Mouse (Mus musculus) heart, embryonic 14.5 days (tissue): ENCODE results near the gene Uts2r. TPM values are rescaled to one million over a fixed set of nuclear protein-coding genes. Genes with fewer than 3 reads are reported as not detected.
A peak's percentile ranks its signal among the peaks of the same experiment; 100 is the strongest.

Source experiments
- ATAC-seq: fragments of 200-750 bp; cut with Nextera tagmentation; 2 replicates; pipeline ENCODE4 v1.8.0; 2017; ENCODE audit warnings: low read depth, moderate TSS enrichment; ENCODE audit not compliant: insufficient number of reproducible peaks, insufficient read depth, low FRiP score
- H3K27ac ChIP-seq, 2 experiments: fragments of 200-500 bp in 1 of 2; fragments of 300-500 bp in 1 of 2; sonication (generic) in 1 of 2; replicated peaks in 1 of 2; 2 replicates each; pipeline ENCODE4 v1.5.1; 2012 to 2014; ENCODE audit warnings: low read depth in 2 of 2, low read length in 2 of 2, control low read depth in 1 of 2, mild to moderate bottlenecking in 1 of 2, mixed read lengths in 1 of 2; ENCODE audit not compliant: control insufficient read depth in 1 of 2, insufficient read depth in 1 of 2
- H3K27me3 ChIP-seq: fragments of 300-500 bp; sonication (generic); 2 replicates; pipeline ENCODE4 v1.6.1; 2014; ENCODE audit warnings: mild to moderate bottlenecking, low read length, control low read depth; ENCODE audit not compliant: control insufficient read depth, insufficient read depth
- H3K36me3 ChIP-seq: fragments of 300-500 bp; sonication (generic); 2 replicates; pipeline ENCODE4 v1.6.1; 2014; ENCODE audit warnings: mild to moderate bottlenecking, control low read depth, low read length, mixed read lengths; ENCODE audit not compliant: control insufficient read depth, insufficient read depth
- H3K4me1 ChIP-seq, 2 experiments: fragments of 200-500 bp in 1 of 2; fragments of 300-500 bp in 1 of 2; sonication (generic) in 1 of 2; 2 replicates each; pipeline ENCODE4 v1.6.1; 2012 to 2014; ENCODE audit warnings: low read length in 2 of 2, control low read depth in 1 of 2, mixed read lengths in 1 of 2; ENCODE audit not compliant: control insufficient read depth in 2 of 2, insufficient read depth in 2 of 2
- H3K4me2 ChIP-seq: fragments of 300-500 bp; sonication (generic); 2 replicates; pipeline ENCODE4 v1.6.1; 2014; ENCODE audit warnings: mild to moderate bottlenecking, low read length
- H3K4me3 ChIP-seq, 2 experiments: fragments of 200-500 bp in 1 of 2; fragments of 300-500 bp in 1 of 2; sonication (generic) in 1 of 2; 2 replicates each; pipeline ENCODE4 v1.5.1; 2012 to 2014; ENCODE audit warnings: low read length in 2 of 2, mild to moderate bottlenecking in 2 of 2, control low read depth in 1 of 2, low read depth in 1 of 2, moderate library complexity in 1 of 2; ENCODE audit not compliant: control insufficient read depth in 1 of 2, insufficient read depth in 1 of 2
- H3K9ac ChIP-seq: fragments of 300-500 bp; sonication (generic); 2 replicates; pipeline ENCODE4 v1.6.1; 2014; ENCODE audit warnings: mild to moderate bottlenecking, low read length
- H3K9me3 ChIP-seq: fragments of 300-500 bp; sonication (generic); 2 replicates; pipeline ENCODE4 v1.6.1; 2016; ENCODE audit warnings: low read length, control low read depth; ENCODE audit not compliant: control insufficient read depth
- WGBS: fragments of 180-500 bp; shearing (Covaris S2); extraction: QIAGEN DNeasy Blood & Tissue Kit; methylation state at CpG from one replicate; pipeline ENCODE4 v1.1.7; 2014; 5-methylcytosine and 5-hydroxymethylcytosine counted together
- polyA plus RNA-seq: library from polyadenylated mRNA; unstranded; fragments of >200 nt; fragmentation: Nextera tagmentation; extraction: Ambion mirVana; gene quantifications from 2 replicates; pipeline ENCODE4 v1.2.1, GENCODE M21; 2014

The Uts2r gene
- polyA plus RNA-seq: 0.15 TPM in 1 of 2 replicates, not detected in the other

DNA sequence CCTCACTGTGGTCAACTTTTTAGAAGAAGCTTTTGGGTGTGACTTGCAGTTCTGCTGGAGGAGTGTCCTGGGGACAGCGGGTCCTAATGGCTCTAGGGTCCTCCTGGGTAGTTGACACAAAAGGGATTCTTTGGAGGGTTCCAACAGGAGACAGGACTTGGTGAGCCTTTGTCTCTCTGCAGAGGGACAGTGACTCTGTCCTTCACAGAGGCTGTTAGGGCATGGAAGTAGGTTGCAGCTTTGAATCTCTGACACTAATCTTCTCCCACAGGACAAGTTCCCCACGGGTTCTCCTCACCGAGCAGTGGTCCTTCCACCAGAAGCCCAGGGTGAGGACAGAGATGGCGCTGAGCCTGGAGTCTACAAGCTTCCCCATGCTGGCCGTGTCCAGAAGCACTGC lies at the start of gene Uts2r:
Uts2r (plus strand) TSS at position 301 of the 400 bp plus-strand sequence.
- no peaks in the 10 kb centered on the region for H3K36me3 ChIP-seq
- no peak within 1 kb of the TSS for H3K9ac ChIP-seq
- no peak within 1 kb of the TSS for H3K4me2 ChIP-seq
- peaks cover 33% of the 10 kb centered on the region for H3K27me3 ChIP-seq
- no peak within 1 kb of the TSS for H3K27ac ChIP-seq
- ATAC-seq: no peak
- no peaks in the 10 kb centered on the region for H3K9me3 ChIP-seq
- H3K4me3 ChIP-seq: no peak within 1 kb of the TSS
- 83% methylated on average over 5 of the region's 5 CpGs for WGBS
- H3K4me1 ChIP-seq: peaks cover 0 to 10% of the 10 kb centered on the region in 2 experiments; a peak in 3 of 4 replicates

DNA sequence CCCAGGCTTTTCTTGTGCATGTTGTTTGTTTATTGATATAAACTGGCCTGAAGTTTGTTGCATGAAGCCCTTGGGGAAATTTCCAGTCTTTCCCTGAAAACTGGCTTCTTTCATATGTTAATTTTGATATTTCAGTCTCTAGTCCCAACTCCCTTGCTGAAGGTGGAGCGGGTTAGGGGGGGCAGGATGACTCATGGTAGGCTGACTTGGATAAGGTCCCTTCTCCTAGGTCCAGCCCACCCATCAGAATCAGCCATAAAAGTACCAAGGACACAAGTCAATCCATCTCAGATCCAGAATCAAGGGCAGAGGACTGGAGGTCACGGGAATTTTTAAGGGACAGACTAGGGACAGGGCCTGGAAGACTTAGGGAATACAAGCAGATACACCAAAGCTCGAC lies 49.0 kb upstream of the Uts2r start:
- Histone ChIP-seq H3K27ac (no peak overlapping the region), H3K4me1 (peaks cover 23 to 31% of the 10 kb centered on the region in 2 experiments), H3K9me3 (no peaks in the 10 kb centered on the region), H3K27me3 (no peaks in the 10 kb centered on the region), H3K9ac (no peak overlapping the region), H3K36me3 (no peaks in the 10 kb centered on the region), H3K4me3 (no peak overlapping the region), H3K4me2 (no peak overlapping the region)
- 88% methylated on average over 3 of the region's 3 CpGs for WGBS
- no peak for ATAC-seq

- H3K27ac ChIP-seq: no peak overlapping the region
- no peaks in the 10 kb centered on the region for H3K36me3 ChIP-seq
- H3K4me1 ChIP-seq: peaks cover 23 to 31% of the 10 kb centered on the region in 2 experiments
- H3K9me3 ChIP-seq: no peaks in the 10 kb centered on the region
- no peaks in the 10 kb centered on the region for H3K27me3 ChIP-seq
- WGBS: 60% methylated on average over 1 of the region's 1 CpGs
- H3K4me2 ChIP-seq: no peak overlapping the region
- no peak overlapping the region for H3K9ac ChIP-seq
- H3K4me3 ChIP-seq: no peak overlapping the region
- no peak for ATAC-seq
Measured at GRCm38 (mm10) chr11:121111601-121112000, 48.5 kb upstream of the Uts2r start.

- H3K27me3 ChIP-seq: no peaks in the 10 kb centered on the region
- peaks cover 23 to 31% of the 10 kb centered on the region in 2 experiments for H3K4me1 ChIP-seq
- no peak for ATAC-seq
- H3K4me2 ChIP-seq: no peak overlapping the region
- H3K4me3 ChIP-seq: no peak overlapping the region
- H3K36me3 ChIP-seq: no peaks in the 10 kb centered on the region
- no peak overlapping the region for H3K27ac ChIP-seq
- no peaks in the 10 kb centered on the region for H3K9me3 ChIP-seq
- 77% methylated on average over 5 of the region's 5 CpGs for WGBS
- no peak overlapping the region for H3K9ac ChIP-seq
Measured at GRCm38 (mm10) chr11:121112091-121112775, 47.8 kb upstream of the Uts2r start.

- no peak overlapping the region for H3K9ac ChIP-seq
- no peak for ATAC-seq
- no peaks in the 10 kb centered on the region for H3K27me3 ChIP-seq
- no peak overlapping the region for H3K4me2 ChIP-seq
- H3K4me1 ChIP-seq: peaks cover 4 to 17% of the 10 kb centered on the region in 2 experiments; a peak in 3 of 4 replicates
- no peaks in the 10 kb centered on the region for H3K36me3 ChIP-seq
- no peaks in the 10 kb centered on the region for H3K9me3 ChIP-seq
- WGBS: 90% methylated on average over 18 of the region's 18 CpGs
- H3K4me3 ChIP-seq: no peak overlapping the region
- H3K27ac ChIP-seq: no peak overlapping the region
Measured at GRCm38 (mm10) chr11:121118106-121118505, 42.0 kb upstream of the Uts2r start.

GRCm38 (mm10) chr11:121118577-121118976 lies 41.5 kb upstream of the Uts2r start, which contains the start of gene Tex19.2:
Gene Tex19.2 (minus strand): TSS chr11:121118677.
- Histone ChIP-seq H3K9me3 (no peaks in the 10 kb centered on the region), H3K4me1 (peaks cover 4 to 17% of the 10 kb centered on the region in 2 experiments; a peak in 3 of 4 replicates), H3K27me3 (no peaks in the 10 kb centered on the region), H3K4me2 (no peak within 1 kb of the TSS), H3K9ac (no peak within 1 kb of the TSS), H3K27ac (no peak within 1 kb of the TSS), H3K36me3 (no peaks in the 10 kb centered on the region), H3K4me3 (no peak within 1 kb of the TSS)
- 78% methylated on average over 3 of the region's 3 CpGs for WGBS
- no peak for ATAC-seq

- no peaks in the 10 kb centered on the region for H3K36me3 ChIP-seq
- WGBS: 45% methylated on average over 3 of the region's 3 CpGs
- H3K27me3 ChIP-seq: no peaks in the 10 kb centered on the region
- peaks cover 7 to 21% of the 10 kb centered on the region in 2 experiments for H3K4me1 ChIP-seq
- H3K4me3 ChIP-seq: no peak overlapping the region
- H3K27ac ChIP-seq: peak overlapping the region in 1 of 2 experiments; percentile 80; a peak in 2 of 4 replicates
- H3K9me3 ChIP-seq: no peaks in the 10 kb centered on the region
- no peak overlapping the region; the same call in 1 of the 2 replicates for H3K4me2 ChIP-seq
- ATAC-seq: no peak
- no peak overlapping the region for H3K9ac ChIP-seq
Measured at GRCm38 (mm10) chr11:121121151-121121550, 38.9 kb upstream of the Uts2r start.
